Mouse (Mus musculus) forebrain, embryonic 12.5 days (tissue): ENCODE measurements around the gene Tmc5. TPM values are rescaled to one million over a fixed set of nuclear protein-coding genes. Genes with fewer than 3 reads are reported as not detected.

Experiments used
- ATAC-seq: fragments of 200-750 bp; cut with Nextera tagmentation; 2 replicates; pipeline ENCODE4 v1.8.0; 2017; ENCODE audit warnings: moderate TSS enrichment; ENCODE audit not compliant: low FRiP score
- H3K27ac ChIP-seq: fragments of 300-500 bp; sonication (generic); 2 replicates; pipeline ENCODE4 v1.5.1; 2016; ENCODE audit warnings: mild to moderate bottlenecking
- H3K27me3 ChIP-seq: fragments of 300-500 bp; sonication (generic); 2 replicates; pipeline ENCODE4 v1.6.1; 2016; ENCODE audit warnings: mild to moderate bottlenecking
- H3K36me3 ChIP-seq: fragments of 300-500 bp; sonication (generic); replicated peaks from 2 replicates; pipeline ENCODE4 v1.6.1; 2016; ENCODE audit warnings: mild to moderate bottlenecking
- H3K4me1 ChIP-seq: fragments of 300-500 bp; sonication (generic); 2 replicates; pipeline ENCODE4 v1.6.1; 2016
- H3K4me2 ChIP-seq: fragments of 300-500 bp; sonication (generic); 2 replicates; pipeline ENCODE4 v1.6.1; 2016; ENCODE audit warnings: mild to moderate bottlenecking, moderate library complexity
- H3K4me3 ChIP-seq: fragments of 300-500 bp; sonication (generic); replicated peaks from 2 replicates; pipeline ENCODE4 v1.5.1; 2016; ENCODE audit warnings: mild to moderate bottlenecking
- H3K9ac ChIP-seq: fragments of 300-500 bp; sonication (generic); 2 replicates; pipeline ENCODE4 v1.6.1; 2016; ENCODE audit warnings: mild to moderate bottlenecking
- H3K9me3 ChIP-seq: fragments of 300-500 bp; sonication (generic); 2 replicates; pipeline ENCODE4 v1.6.1; 2016
- WGBS: fragments of 180-500 bp; shearing (Covaris S2); methylation state at CpG from one replicate; pipeline ENCODE4 v1.1.7; 2016; 5-methylcytosine and 5-hydroxymethylcytosine counted together
- polyA plus RNA-seq: library from polyadenylated mRNA; unstranded; fragments of >200 nt; fragmentation: Nextera tagmentation; extraction: Ambion mirVana; gene quantifications from 2 replicates; pipeline ENCODE4 v1.2.1, GENCODE M21; 2016

The Tmc5 gene
- polyA plus RNA-seq = 0.65 and 0.73 TPM in 2 replicates

GRCm38 (mm10) chr7:118597201-118597600 is at the start of gene Tmc5:
TSS of gene Tmc5 (plus strand) at chr7:118597297.
- H3K36me3 ChIP-seq = no peaks in the 10 kb centered on the region
- no peak within 1 kb of the TSS for H3K27ac ChIP-seq
- H3K4me2 ChIP-seq = peak within 1 kb of the TSS; percentile 56
- 3% methylated on average over 23 of the region's 23 CpGs for WGBS
- no peaks in the 10 kb centered on the region for H3K9me3 ChIP-seq
- peaks cover 47% of the 10 kb centered on the region for H3K4me1 ChIP-seq
- peaks cover 28% of the 10 kb centered on the region for H3K27me3 ChIP-seq
- H3K4me3 ChIP-seq = peak within 1 kb of the TSS; percentile 26
- peak within 1 kb of the TSS; percentile 42 for H3K9ac ChIP-seq
- no peak for ATAC-seq

DNA sequence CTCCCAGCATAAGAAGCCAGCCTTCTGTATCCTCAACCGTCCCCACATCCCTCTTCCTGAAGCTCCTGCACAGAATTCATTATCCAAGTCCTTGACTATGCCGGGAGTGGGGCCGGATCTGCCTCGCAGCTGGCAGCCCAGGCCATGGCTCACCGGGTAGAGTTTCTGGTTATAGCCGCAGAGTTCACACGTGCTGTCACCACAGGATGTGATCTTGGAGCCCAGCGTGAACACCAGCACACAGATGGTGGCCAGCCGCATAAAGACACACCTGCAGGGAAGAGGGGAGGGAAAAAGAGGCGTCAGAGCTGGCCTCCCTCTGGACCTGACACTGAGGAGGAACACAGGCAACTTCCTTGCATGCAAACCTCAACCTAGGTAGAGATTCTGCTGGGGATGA is 49.6 kb upstream of the Tmc5 start:
- Histone ChIP-seq H3K4me3 (no peak overlapping the region), H3K36me3 (peaks cover 85% of the 10 kb centered on the region), H3K4me2 (no peak overlapping the region), H3K9ac (no peak overlapping the region), H3K9me3 (no peaks in the 10 kb centered on the region), H3K27me3 (no peaks in the 10 kb centered on the region), H3K4me1 (no peaks in the 10 kb centered on the region), H3K27ac (no peak overlapping the region)
- no peak for ATAC-seq
- 83% methylated on average over 10 of the region's 10 CpGs for WGBS

GRCm38 (mm10) chr7:118553881-118554280 is 43.2 kb upstream of the Tmc5 start:
- Histone ChIP-seq H3K4me3 (no peak overlapping the region), H3K4me2 (no peak overlapping the region), H3K36me3 (peaks cover 82% of the 10 kb centered on the region), H3K27ac (no peak overlapping the region), H3K9me3 (no peaks in the 10 kb centered on the region), H3K4me1 (no peaks in the 10 kb centered on the region), H3K9ac (no peak overlapping the region), H3K27me3 (no peaks in the 10 kb centered on the region)
- no peak for ATAC-seq
- WGBS = 65% methylated on average over 4 of the region's 4 CpGs

DNA sequence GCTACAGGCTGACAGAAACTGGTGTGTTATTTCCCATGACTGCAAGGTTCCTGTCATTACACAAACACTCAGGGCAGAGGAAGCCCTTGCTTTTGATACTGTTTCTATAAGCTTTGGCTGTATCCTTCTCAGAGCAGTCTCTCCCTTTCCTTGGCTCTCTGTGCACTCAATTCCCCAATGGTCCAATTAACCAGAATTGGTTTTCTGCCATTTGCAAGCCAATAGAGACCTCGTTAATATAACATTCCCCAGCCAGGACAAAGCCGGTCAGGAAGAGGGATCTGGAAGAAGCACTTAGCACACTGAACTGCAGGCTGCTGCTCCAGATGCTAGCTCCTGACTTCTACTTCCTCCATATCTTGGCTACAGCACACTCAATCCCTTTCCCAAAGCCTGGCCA is 42.8 kb upstream of the Tmc5 start:
- H3K27ac ChIP-seq = no peak overlapping the region

DNA sequence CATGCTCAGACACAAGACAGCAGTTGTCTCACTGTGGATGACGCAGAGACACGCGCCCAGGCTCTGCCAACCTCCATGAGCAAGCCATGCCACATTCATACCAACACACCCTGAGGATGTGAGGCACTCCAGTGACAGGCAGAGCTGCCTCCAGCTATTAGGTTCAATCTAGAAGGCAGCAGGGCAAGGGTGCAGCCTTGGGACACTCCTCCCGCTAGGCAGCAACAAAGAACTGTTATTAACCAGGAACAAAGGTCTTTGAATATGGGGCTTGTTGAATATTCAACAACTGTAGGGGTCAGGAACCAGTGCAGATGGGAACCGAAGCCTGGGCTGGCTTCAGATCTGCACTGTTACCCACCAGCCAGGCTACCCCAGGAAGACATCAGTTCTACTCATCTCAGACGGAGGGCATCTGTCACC is 28.0 kb upstream of the Tmc5 start:
- no peak overlapping the region for H3K9ac ChIP-seq
- H3K27me3 ChIP-seq = no peaks in the 10 kb centered on the region
- H3K27ac ChIP-seq = peak overlapping the region; percentile 56; the same call in 1 of the 2 replicates
- H3K4me1 ChIP-seq = peaks cover 9% of the 10 kb centered on the region
- no peak overlapping the region for H3K4me3 ChIP-seq
- no peak overlapping the region for H3K4me2 ChIP-seq
- peak; percentile 72 for ATAC-seq
- peaks cover 32% of the 10 kb centered on the region for H3K36me3 ChIP-seq
- peaks cover 6% of the 10 kb centered on the region; the same call in 1 of the 2 replicates for H3K9me3 ChIP-seq
- WGBS = 58% methylated on average over 6 of the region's 6 CpGs

More for the DNA sequence above, 42.8 kb upstream of the Tmc5 start:
- Histone ChIP-seq H3K4me3 (no peak overlapping the region), H3K9ac (no peak overlapping the region), H3K27me3 (no peaks in the 10 kb centered on the region), H3K4me1 (no peaks in the 10 kb centered on the region), H3K4me2 (no peak overlapping the region), H3K36me3 (peaks cover 81% of the 10 kb centered on the region), H3K9me3 (no peaks in the 10 kb centered on the region)
- 44% methylated on average over 2 of the region's 2 CpGs for WGBS
- no peak for ATAC-seq

DNA sequence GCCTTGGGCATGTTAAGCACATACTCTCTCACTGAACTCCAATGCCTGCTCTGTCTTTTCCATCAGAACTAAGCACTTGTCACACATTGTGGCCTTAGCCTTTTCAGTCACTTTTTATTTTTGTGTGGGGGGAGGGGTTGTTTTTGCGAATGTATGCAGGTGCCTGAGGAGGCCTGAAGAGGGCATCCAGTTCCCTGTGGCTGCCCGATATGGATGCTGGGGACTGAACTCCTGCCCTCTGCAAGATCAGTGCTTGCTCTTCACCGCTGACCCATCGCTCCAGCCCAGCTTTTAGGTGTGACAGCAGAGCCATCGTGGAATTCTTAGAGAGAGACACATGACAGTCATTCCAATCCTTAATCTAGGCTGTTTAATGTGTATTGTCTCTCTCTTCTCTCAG is 25.7 kb upstream of the Tmc5 start:
- Histone ChIP-seq H3K27me3 (no peaks in the 10 kb centered on the region), H3K27ac (no peak overlapping the region), H3K36me3 (peaks cover 16% of the 10 kb centered on the region), H3K9me3 (peaks cover 6% of the 10 kb centered on the region; the same call in 1 of the 2 replicates), H3K4me1 (peaks cover 16% of the 10 kb centered on the region), H3K4me2 (no peak overlapping the region), H3K4me3 (no peak overlapping the region), H3K9ac (no peak overlapping the region)
- no peak for ATAC-seq
- WGBS = 54% methylated on average over 5 of the region's 5 CpGs

DNA sequence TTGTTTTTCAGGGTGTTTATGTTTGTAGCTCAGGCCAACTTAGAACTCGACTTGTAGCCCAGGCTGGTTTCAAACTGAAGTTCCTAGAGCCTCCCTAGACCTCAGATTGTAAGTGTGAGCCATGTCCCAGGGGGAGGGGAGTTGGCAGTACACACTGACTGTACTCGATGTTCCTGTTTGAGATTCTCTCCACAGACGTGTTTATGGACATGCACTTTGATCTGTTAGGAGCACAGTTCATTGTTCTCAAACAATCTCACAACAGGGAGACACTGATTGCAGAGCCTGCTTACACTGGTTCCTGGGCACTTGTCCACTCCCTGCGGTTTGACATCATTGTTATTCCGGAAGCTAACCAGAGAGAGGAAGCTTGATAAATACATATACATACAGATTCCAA is 25.1 kb upstream of the Tmc5 start:
- Histone ChIP-seq H3K9ac (no peak overlapping the region), H3K4me3 (no peak overlapping the region), H3K4me2 (no peak overlapping the region), H3K27me3 (no peaks in the 10 kb centered on the region), H3K9me3 (peaks cover 6% of the 10 kb centered on the region; the same call in 1 of the 2 replicates), H3K4me1 (peaks cover 17% of the 10 kb centered on the region), H3K27ac (no peak overlapping the region), H3K36me3 (peaks cover 11% of the 10 kb centered on the region; the same call in 1 of the 2 replicates)
- WGBS = 64% methylated on average over 5 of the region's 5 CpGs
- ATAC-seq = no peak

- peaks cover 27% of the 10 kb centered on the region for H3K36me3 ChIP-seq
- H3K9ac ChIP-seq = no peak overlapping the region
- peaks cover 26% of the 10 kb centered on the region for H3K4me1 ChIP-seq
- H3K9me3 ChIP-seq = 0 out of 2 replicates have a peak, but pooled peaks cover 3% of the 10 kb centered on the region
- no peak overlapping the region for H3K4me2 ChIP-seq
- no peaks in the 10 kb centered on the region for H3K27me3 ChIP-seq
- H3K4me3 ChIP-seq = no peak overlapping the region
- WGBS = 78% methylated on average over 3 of the region's 3 CpGs
- no peak for ATAC-seq
- H3K27ac ChIP-seq = no peak overlapping the region
Measured at GRCm38 (mm10) chr7:118578269-118578668, 18.8 kb upstream of the Tmc5 start.

DNA sequence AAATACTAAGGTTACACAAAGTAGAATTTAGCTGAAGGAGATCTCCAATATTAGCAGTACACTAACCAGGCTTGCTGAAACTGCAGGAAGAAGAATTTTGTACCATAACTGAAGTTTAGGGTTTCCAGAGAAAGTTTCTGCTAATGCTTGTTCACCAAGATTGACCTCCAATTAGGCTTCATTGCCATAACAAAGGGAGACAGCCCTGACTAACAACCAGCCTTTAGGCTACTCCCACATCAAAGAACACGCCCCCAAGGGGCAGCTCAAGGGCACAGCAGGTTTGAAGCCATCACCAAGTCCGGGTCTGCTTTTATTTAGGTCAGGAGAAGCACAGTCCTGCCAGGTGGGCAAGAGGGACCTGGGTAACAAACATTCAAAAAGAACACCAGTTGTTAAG is 17.2 kb upstream of the Tmc5 start:
- Histone ChIP-seq H3K9ac (no peak overlapping the region), H3K27ac (no peak overlapping the region), H3K9me3 (0 out of 2 replicates have a peak, but pooled peaks cover 3% of the 10 kb centered on the region), H3K4me2 (no peak overlapping the region), H3K36me3 (peaks cover 19% of the 10 kb centered on the region), H3K4me1 (peaks cover 28% of the 10 kb centered on the region), H3K4me3 (no peak overlapping the region), H3K27me3 (no peaks in the 10 kb centered on the region)
- WGBS = 74% methylated on average over 2 of the region's 2 CpGs
- ATAC-seq = no peak

DNA sequence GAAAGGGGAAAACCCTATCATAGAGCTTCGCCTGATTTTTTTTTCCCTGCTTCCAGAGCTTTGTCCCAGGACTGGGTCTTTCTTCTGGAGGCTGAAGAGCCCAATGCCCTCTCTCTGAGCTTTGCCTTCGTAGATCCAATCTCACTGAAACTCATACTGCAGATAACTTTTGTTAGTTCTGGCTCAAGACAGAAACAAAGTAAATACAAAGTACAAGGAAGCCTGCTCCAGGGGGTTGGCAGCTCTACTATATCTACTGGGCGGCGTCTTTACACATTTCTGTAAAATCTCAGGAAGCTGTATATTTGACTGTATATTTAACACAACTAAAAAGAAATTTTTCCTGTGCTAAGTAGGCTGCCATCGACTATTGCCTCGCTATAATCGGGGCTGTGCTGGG is 13.3 kb upstream of the Tmc5 start:
- no peaks in the 10 kb centered on the region for H3K27me3 ChIP-seq
- H3K4me3 ChIP-seq = peak overlapping the region; percentile 73
- H3K36me3 ChIP-seq = peaks cover 19% of the 10 kb centered on the region
- peaks cover 22% of the 10 kb centered on the region for H3K4me1 ChIP-seq
- 0 out of 2 replicates have a peak, but pooled peaks cover 3% of the 10 kb centered on the region for H3K9me3 ChIP-seq
- H3K27ac ChIP-seq = no peak overlapping the region
- H3K4me2 ChIP-seq = peak overlapping the region; percentile 78
- peak overlapping the region; percentile 86; the same call in 1 of the 2 replicates for H3K9ac ChIP-seq
- 20% methylated on average over 7 of the region's 7 CpGs for WGBS
- ATAC-seq = no peak

DNA sequence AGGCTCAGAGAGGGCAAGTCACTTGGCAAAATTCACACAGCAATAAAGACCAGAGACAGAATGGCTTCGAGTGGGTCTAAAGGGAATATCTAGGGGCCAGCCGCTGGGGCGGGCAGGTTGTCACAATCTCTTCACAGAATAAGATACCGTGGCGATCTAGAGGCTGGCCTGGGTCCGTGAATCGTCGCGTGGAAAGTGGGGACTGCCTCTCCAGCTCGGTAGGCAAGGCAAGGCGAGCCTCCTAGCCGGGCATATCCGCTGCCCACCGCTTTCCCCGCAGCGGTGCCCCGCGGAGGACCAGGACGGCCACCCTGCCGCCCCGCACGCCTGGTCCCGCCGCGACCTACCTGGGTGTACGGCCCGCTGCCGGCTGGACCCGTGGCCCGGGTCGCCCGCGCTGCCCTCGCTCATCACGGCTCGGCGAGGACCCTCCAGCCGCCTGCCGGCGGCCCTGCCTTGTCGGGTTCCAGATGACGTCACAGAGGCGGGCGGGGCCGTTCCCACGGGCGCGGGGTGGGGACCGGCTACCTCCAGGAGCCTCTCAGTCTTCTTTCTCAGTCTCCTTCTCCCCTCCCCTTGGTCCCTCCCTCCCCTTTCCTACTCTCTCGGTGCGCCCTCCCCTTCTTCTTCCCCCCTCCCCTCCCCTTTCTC is 12.7 kb upstream of the Tmc5 start, which contains the start of gene Tmc7:
Tmc7 (minus strand) TSS at position 480 of the 651 bp plus-strand sequence.
- peaks cover 18% of the 10 kb centered on the region for H3K36me3 ChIP-seq
- under 1% methylated on average over 50 of the region's 51 CpGs for WGBS
- peak within 1 kb of the TSS; percentile 86 for H3K9ac ChIP-seq
- H3K27ac ChIP-seq = peak within 1 kb of the TSS; percentile 81
- H3K4me1 ChIP-seq = peaks cover 22% of the 10 kb centered on the region
- ATAC-seq = peak; percentile 92
- H3K27me3 ChIP-seq = no peaks in the 10 kb centered on the region
- peak within 1 kb of the TSS; percentile 78 for H3K4me2 ChIP-seq
- H3K9me3 ChIP-seq = 0 out of 2 replicates have a peak, but pooled peaks cover 3% of the 10 kb centered on the region
- peak within 1 kb of the TSS; percentile 73 for H3K4me3 ChIP-seq

- Histone ChIP-seq H3K4me1 (peaks cover 22% of the 10 kb centered on the region), H3K9me3 (0 out of 2 replicates have a peak, but pooled peaks cover 3% of the 10 kb centered on the region), H3K36me3 (peaks cover 13% of the 10 kb centered on the region), H3K9ac (peak overlapping the region; percentile 86; the same call in 1 of the 2 replicates), H3K4me3 (peak overlapping the region; percentile 73; the same call in 1 of the 2 replicates), H3K27ac (0 out of 2 replicates have a peak overlapping the region, but pooled peaks have one; percentile 81), H3K27me3 (no peaks in the 10 kb centered on the region), H3K4me2 (peak overlapping the region; percentile 78)
- WGBS = 72% methylated on average over 5 of the region's 5 CpGs
- ATAC-seq = peak; percentile 34; the same call in 1 of the 2 replicates
Measured at GRCm38 (mm10) chr7:118584926-118585325, 12.2 kb upstream of the Tmc5 start.
